Mouse (Mus musculus): Measurements from ENCODE around the gene Aebp1. TPM values are rescaled to one million over a fixed set of nuclear protein-coding genes. Genes with fewer than 3 reads are reported as not detected.

Aebp1 gene
- polyA plus RNA-seq, 1 experiment = 372 TPM

- Histone ChIP-seq H3K27ac (ENCODE audit: insufficient read depth, low read length) (peak within 1 kb of the TSS; percentile 73), H3K4me3 (ENCODE audit: insufficient read depth, low read length) (peak within 1 kb of the TSS; percentile 72), H3K4me1 (ENCODE audit: control insufficient read depth, insufficient read depth, low read length) (peaks cover 7% of the 10 kb centered on the region; the same call in 1 of the 2 replicates)
- TF ChIP-seq CTCF (IDR thresholded peaks at IDR 0.05; ENCODE audit: borderline replicate concordance, insufficient read depth, low read length) (peak; percentile 62; the same call in 1 of the 2 replicates), POLR2A (IDR thresholded peaks at IDR 0.05; ENCODE audit: low read depth, low read length) (peak; percentile 80)
Observed at GRCm38 (mm10) chr11:5837251-5838246, 24.2 kb upstream of the Aebp1 start, which contains the start of gene Polm. Gene Polm (minus strand): TSS chr11:5838016.

DNA sequence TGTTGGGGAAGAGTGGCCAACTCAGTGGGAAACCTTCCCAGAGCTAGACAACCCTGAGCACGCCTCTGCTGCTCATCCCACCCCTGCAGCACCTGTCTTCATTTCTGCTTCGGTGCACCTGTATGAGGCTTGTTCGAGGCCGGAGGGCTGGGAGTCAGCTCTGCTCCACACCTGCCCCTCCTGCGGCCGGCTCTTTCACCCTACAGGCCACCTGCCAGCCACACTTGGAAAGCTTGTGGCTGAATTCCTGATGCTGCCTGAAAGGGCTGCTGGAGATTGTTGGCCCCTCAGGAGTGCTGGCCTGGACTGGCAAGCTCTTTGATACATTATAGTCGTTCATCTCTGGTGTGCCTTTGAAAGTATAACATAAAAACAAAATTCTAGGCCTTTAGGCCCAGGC is 21.4 kb upstream of the Aebp1 start:
- H3K4me3 ChIP-seq (ENCODE audit: insufficient read depth, low read length) = no peak overlapping the region
- H3K4me1 ChIP-seq (ENCODE audit: control insufficient read depth, insufficient read depth, low read length) = 0 out of 2 replicates have a peak, but pooled peaks cover 2% of the 10 kb centered on the region
- no peak overlapping the region for H3K27ac ChIP-seq (ENCODE audit: insufficient read depth, low read length)
- TF ChIP-seq POLR2A (IDR thresholded peaks at IDR 0.05; ENCODE audit: low read depth, low read length) (no peak), CTCF (IDR thresholded peaks at IDR 0.05; ENCODE audit: borderline replicate concordance, insufficient read depth, low read length) (no peak)

DNA sequence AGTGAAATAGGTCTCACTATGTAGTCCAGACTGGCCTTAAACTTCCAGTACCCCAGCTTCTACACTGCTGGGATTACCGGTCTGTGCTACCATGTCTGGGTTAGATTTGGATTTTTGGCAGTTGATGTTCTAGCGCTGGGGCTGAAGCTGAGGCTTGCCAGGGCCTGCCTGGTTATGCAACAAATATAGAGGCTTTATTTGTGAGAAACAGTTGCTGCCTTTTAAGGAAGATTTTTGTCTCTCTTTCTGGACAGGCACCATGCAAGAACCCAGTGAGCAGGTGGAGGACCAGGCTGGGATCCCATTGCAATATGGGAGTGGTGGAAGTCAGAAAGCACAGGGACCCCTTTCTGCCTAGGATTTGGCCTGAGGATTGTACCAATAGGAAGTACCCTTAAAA is 20.0 kb upstream of the Aebp1 start:
- no peaks in the 10 kb centered on the region for H3K4me1 ChIP-seq (ENCODE audit: control insufficient read depth, insufficient read depth, low read length)
- H3K4me3 ChIP-seq (ENCODE audit: insufficient read depth, low read length) = no peak overlapping the region
- TF ChIP-seq POLR2A (IDR thresholded peaks at IDR 0.05; ENCODE audit: low read depth, low read length) (no peak), CTCF (IDR thresholded peaks at IDR 0.05; ENCODE audit: borderline replicate concordance, insufficient read depth, low read length) (no peak)
- no peak overlapping the region for H3K27ac ChIP-seq (ENCODE audit: insufficient read depth, low read length)

DNA sequence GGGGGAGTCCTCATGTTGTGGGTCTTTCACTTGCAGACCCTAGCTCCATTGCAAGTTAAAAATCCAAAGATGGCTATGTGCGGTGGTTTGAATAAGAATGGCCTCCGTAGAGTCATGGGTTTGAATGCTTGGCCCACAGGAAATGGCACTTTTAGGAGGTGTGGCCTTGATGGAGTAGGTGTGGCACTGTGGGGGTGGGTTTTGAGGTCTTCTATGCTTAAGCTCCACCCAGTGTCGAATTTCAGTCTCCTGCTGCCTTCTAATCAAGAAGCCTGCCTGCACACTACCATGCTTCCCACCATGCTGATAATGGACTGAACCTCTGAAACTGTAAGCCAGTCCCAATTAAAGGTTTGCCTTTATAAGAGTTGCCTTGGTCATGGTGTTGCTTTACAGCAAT is 18.6 kb upstream of the Aebp1 start:
- no peak for TF ChIP-seq CTCF (IDR thresholded peaks at IDR 0.05; ENCODE audit: borderline replicate concordance, insufficient read depth, low read length)
- no peak for TF ChIP-seq POLR2A (IDR thresholded peaks at IDR 0.05; ENCODE audit: low read depth, low read length)
- H3K4me1 ChIP-seq (ENCODE audit: control insufficient read depth, insufficient read depth, low read length) = 0 out of 2 replicates have a peak, but pooled peaks cover 2% of the 10 kb centered on the region
- no peak overlapping the region for H3K27ac ChIP-seq (ENCODE audit: insufficient read depth, low read length)
- no peak overlapping the region for H3K4me3 ChIP-seq (ENCODE audit: insufficient read depth, low read length)

GRCm38 (mm10) chr11:5846639-5847345 is 15.0 kb upstream of the Aebp1 start:
- TF ChIP-seq CTCF (IDR thresholded peaks at IDR 0.05; ENCODE audit: borderline replicate concordance, insufficient read depth, low read length) = no peak
- TF ChIP-seq POLR2A (IDR thresholded peaks at IDR 0.05; ENCODE audit: low read depth, low read length) = no peak
- Histone ChIP-seq H3K4me3 (ENCODE audit: insufficient read depth, low read length) (no peak overlapping the region), H3K27ac (ENCODE audit: insufficient read depth, low read length) (peak overlapping the region; percentile 43), H3K4me1 (ENCODE audit: control insufficient read depth, insufficient read depth, low read length) (peaks cover 17% of the 10 kb centered on the region)

GRCm38 (mm10) chr11:5848741-5849140 is 13.0 kb upstream of the Aebp1 start:
- peaks cover 17% of the 10 kb centered on the region for H3K4me1 ChIP-seq (ENCODE audit: control insufficient read depth, insufficient read depth, low read length)
- no peak overlapping the region for H3K4me3 ChIP-seq (ENCODE audit: insufficient read depth, low read length)
- peak overlapping the region; percentile 55 for H3K27ac ChIP-seq (ENCODE audit: insufficient read depth, low read length)
- no peak for TF ChIP-seq CTCF (IDR thresholded peaks at IDR 0.05; ENCODE audit: borderline replicate concordance, insufficient read depth, low read length)
- TF ChIP-seq POLR2A (IDR thresholded peaks at IDR 0.05; ENCODE audit: low read depth, low read length) = no peak

GRCm38 (mm10) chr11:5849316-5849715 is 12.4 kb upstream of the Aebp1 start:
- TF ChIP-seq POLR2A (IDR thresholded peaks at IDR 0.05; ENCODE audit: low read depth, low read length) (no peak), CTCF (IDR thresholded peaks at IDR 0.05; ENCODE audit: borderline replicate concordance, insufficient read depth, low read length) (no peak)
- H3K27ac ChIP-seq (ENCODE audit: insufficient read depth, low read length) = peak overlapping the region; percentile 55
- H3K4me1 ChIP-seq (ENCODE audit: control insufficient read depth, insufficient read depth, low read length) = peaks cover 17% of the 10 kb centered on the region
- no peak overlapping the region for H3K4me3 ChIP-seq (ENCODE audit: insufficient read depth, low read length)

DNA sequence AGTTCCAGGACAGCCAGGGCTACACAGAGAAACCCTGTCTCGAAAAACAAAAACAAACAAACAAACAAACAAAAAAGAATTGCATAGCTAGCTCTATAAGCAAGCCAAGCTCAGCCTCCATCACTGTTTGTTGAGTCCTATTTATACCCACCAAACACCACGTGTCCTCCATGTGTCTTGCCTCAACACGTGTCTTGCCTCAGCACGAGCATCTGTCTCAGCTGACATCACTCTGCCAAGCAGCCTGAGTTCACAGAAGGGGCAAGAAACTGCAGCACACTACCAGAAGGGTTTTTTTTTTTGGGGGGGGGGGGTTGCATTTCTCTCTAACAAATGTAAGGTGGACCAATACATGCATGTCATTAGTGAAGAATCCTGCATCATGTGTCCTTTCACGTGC is 11.3 kb upstream of the Aebp1 start:
- no peak overlapping the region for H3K27ac ChIP-seq (ENCODE audit: insufficient read depth, low read length)
- H3K4me1 ChIP-seq (ENCODE audit: control insufficient read depth, insufficient read depth, low read length) = peaks cover 17% of the 10 kb centered on the region
- H3K4me3 ChIP-seq (ENCODE audit: insufficient read depth, low read length) = no peak overlapping the region
- TF ChIP-seq POLR2A (IDR thresholded peaks at IDR 0.05; ENCODE audit: low read depth, low read length) (no peak), CTCF (IDR thresholded peaks at IDR 0.05; ENCODE audit: borderline replicate concordance, insufficient read depth, low read length) (no peak)

- Histone ChIP-seq H3K4me3 (ENCODE audit: insufficient read depth, low read length) (no peak overlapping the region), H3K4me1 (ENCODE audit: control insufficient read depth, insufficient read depth, low read length) (peaks cover 18% of the 10 kb centered on the region), H3K27ac (ENCODE audit: insufficient read depth, low read length) (peak overlapping the region; percentile 43)
- no peak for TF ChIP-seq CTCF (IDR thresholded peaks at IDR 0.05; ENCODE audit: borderline replicate concordance, insufficient read depth, low read length)
- TF ChIP-seq POLR2A (IDR thresholded peaks at IDR 0.05; ENCODE audit: low read depth, low read length) = no peak
Observed at GRCm38 (mm10) chr11:5851021-5851736, 10.6 kb upstream of the Aebp1 start.
